Mouse (Mus musculus): ENCODE results near the gene Vmn1r212. TPM values are rescaled to one million over a fixed set of nuclear protein-coding genes. Genes with fewer than 3 reads are reported as not detected.

The Vmn1r212 gene
- polyA plus RNA-seq (2012; rRNA removed) = not detected in 2 replicates

GRCm38 (mm10) chr13:22884105-22884504 lies at the start of gene Vmn1r212:
TSS of gene Vmn1r212 (minus strand) at chr13:22884205.

GRCm38 (mm10) chr13:22857461-22857860 lies 26.5 kb downstream of the Vmn1r212 start, which contains the start of gene Vmn1r211:
TSS of gene Vmn1r211 (minus strand) at chr13:22857561.

Other genes with a start within 250 kb of the Vmn1r212 start
- gene Vmn1r207-ps, start 154.6 kb downstream of the Vmn1r212 start, polyA plus RNA-seq (2012; rRNA removed) = not detected in 2 replicates
- not detected in 2 replicates for gene Vmn1r208, start 106.8 kb downstream of the Vmn1r212 start, polyA plus RNA-seq (2012; rRNA removed)
- not detected in 2 replicates for gene Vmn1r209, start 74.5 kb downstream of the Vmn1r212 start, polyA plus RNA-seq (2012; rRNA removed)
- gene Vmn1r210, start 52.9 kb downstream of the Vmn1r212 start, polyA plus RNA-seq (2012; rRNA removed) = not detected in 2 replicates
- gene Vmn1r211, start 26.6 kb downstream of the Vmn1r212 start, polyA plus RNA-seq (2012; rRNA removed) = not detected in 2 replicates
- gene Vmn1r213, start 123.5 kb upstream of the Vmn1r212 start, polyA plus RNA-seq (2012; rRNA removed) = 0.03 TPM in 1 of 2 replicates, not detected in the other
- gene Vmn1r214, start 146.2 kb upstream of the Vmn1r212 start, polyA plus RNA-seq (2012; rRNA removed) = not detected in 2 replicates
- not detected in 2 replicates for gene Vmn1r215, start 183.8 kb upstream of the Vmn1r212 start, polyA plus RNA-seq (2012; rRNA removed)
- gene Vmn1r217, start 234.0 kb upstream of the Vmn1r212 start, polyA plus RNA-seq (2012; rRNA removed) = not detected in 2 replicates
- not detected in 2 replicates for gene Vmn1r218, start 248.9 kb upstream of the Vmn1r212 start, polyA plus RNA-seq (2012; rRNA removed)

Data from central nervous system, embryonic 18 days (tissue).